Mouse (Mus musculus): ENCODE measurements around the gene Klra2. TPM values are rescaled to one million over a fixed set of nuclear protein-coding genes. Genes with fewer than 3 reads are reported as not detected.

Gene Klra2
- polyA plus RNA-seq, 1 experiment, result 0.15 TPM

DNA sequence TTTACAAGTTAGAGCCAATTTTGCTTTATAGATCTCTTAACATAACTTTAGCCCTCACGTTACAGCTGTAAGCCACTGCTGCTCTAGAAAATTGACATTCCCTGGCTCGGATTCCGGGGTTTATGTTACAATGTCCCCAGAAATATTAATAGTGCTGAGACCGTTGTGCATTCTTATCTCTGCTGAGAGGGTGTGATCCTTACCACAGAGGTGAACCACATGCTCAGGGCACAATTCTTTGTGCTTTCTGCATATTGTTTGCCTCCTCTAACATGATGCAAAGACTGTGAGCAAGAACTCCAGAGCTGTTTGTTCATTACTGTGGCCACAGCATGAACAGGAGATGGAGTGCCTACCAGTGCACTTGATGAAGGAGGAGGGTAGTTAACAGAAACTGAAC is 29.5 kb upstream of the Klra2 start:
- 88% methylated on average over 4 of the region's 4 CpGs for WGBS
- Histone ChIP-seq H3K4me1 (ENCODE audit: control insufficient read depth, insufficient read depth, low read length) (no peaks in the 10 kb centered on the region), H3K4me3 (replicated peaks; ENCODE audit: insufficient read depth, low read depth, low read length) (no peak overlapping the region), H3K27me3 (ENCODE audit: control insufficient read depth, insufficient read depth, low read length) (no peaks in the 10 kb centered on the region), H3K27ac (ENCODE audit: insufficient read depth, low read length) (no peak overlapping the region)
- DNase-seq, result no peak
- TF ChIP-seq POLR2A (IDR thresholded peaks at IDR 0.05; ENCODE audit: borderline replicate concordance, insufficient read depth, low read length), result no peak
- TF ChIP-seq CTCF (IDR thresholded peaks at IDR 0.05; ENCODE audit: borderline replicate concordance, insufficient read depth, low read depth, low read length), result no peak

DNA sequence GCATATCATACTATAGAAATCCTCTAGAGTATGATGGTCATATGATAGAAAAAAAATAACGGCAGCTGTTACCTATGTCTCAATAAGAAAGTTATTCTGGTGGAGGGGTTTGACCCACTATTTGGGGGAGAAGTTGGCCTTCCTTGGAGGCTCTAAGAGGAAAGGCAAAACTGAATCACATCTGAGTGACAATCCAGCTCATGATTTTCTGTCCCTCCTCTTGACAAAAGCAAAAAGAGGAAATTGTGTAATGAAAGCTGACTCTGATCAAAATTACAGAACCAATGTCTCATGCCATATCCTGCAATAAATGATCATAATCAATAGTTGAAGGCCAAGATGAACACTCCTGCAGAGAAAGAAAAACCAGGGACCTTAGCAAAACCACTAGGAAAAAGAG is 25.1 kb upstream of the Klra2 start:
- 88% methylated on average over 1 of the region's 1 CpGs for WGBS
- TF ChIP-seq POLR2A (IDR thresholded peaks at IDR 0.05; ENCODE audit: borderline replicate concordance, insufficient read depth, low read length) (no peak), CTCF (IDR thresholded peaks at IDR 0.05; ENCODE audit: borderline replicate concordance, insufficient read depth, low read depth, low read length) (no peak)
- no peak overlapping the region for H3K4me3 ChIP-seq (replicated peaks; ENCODE audit: insufficient read depth, low read depth, low read length)
- H3K27ac ChIP-seq (ENCODE audit: insufficient read depth, low read length), result no peak overlapping the region
- DNase-seq, result no peak
- H3K4me1 ChIP-seq (ENCODE audit: control insufficient read depth, insufficient read depth, low read length), result no peaks in the 10 kb centered on the region
- no peaks in the 10 kb centered on the region for H3K27me3 ChIP-seq (ENCODE audit: control insufficient read depth, insufficient read depth, low read length)

DNA sequence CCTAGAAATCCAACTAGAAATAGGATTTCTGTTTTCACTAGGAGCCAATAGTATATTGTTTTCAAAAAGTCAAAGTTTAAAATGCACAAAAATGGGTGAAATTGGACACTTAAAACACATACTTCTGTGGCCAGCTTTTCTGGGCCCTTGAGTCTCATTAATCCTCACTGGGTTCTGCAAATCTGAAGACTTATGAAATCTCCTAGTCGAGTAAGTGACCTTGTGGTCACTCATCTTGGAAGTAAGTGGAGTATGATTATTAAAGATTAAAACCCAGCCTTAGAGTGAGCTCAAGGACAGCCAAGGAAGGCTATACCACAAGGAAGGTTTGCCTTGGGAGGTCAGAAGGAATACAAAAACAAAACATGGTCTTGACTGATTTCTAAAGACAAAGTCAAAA is 23.1 kb upstream of the Klra2 start:
- 54% methylated on average over 1 of the region's 1 CpGs for WGBS
- no peak overlapping the region for H3K27ac ChIP-seq (ENCODE audit: insufficient read depth, low read length)
- TF ChIP-seq CTCF (IDR thresholded peaks at IDR 0.05; ENCODE audit: borderline replicate concordance, insufficient read depth, low read depth, low read length) (no peak), POLR2A (IDR thresholded peaks at IDR 0.05; ENCODE audit: borderline replicate concordance, insufficient read depth, low read length) (no peak)
- H3K4me3 ChIP-seq (replicated peaks; ENCODE audit: insufficient read depth, low read depth, low read length), result no peak overlapping the region
- DNase-seq, result no peak
- no peaks in the 10 kb centered on the region for H3K4me1 ChIP-seq (ENCODE audit: control insufficient read depth, insufficient read depth, low read length)
- no peaks in the 10 kb centered on the region for H3K27me3 ChIP-seq (ENCODE audit: control insufficient read depth, insufficient read depth, low read length)

DNA sequence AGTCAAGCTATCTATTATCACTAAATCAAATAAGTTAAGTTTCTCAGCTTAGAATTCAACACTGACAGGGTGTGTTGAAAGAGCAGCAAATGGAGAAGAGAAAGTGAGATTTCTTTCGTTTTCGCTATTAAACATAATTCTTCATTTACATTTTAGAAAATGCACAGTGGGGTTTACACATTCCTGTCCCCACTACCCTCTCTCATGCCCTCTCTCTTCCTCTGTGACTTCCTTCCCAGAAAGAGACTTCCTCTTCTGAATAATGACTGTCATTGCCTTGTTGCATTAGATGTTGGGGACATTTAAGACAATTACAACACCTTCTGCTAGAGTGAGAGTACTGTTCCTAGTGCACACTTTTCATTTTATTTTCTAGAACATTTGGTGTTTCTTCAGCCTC is 22.4 kb upstream of the Klra2 start:
- TF ChIP-seq POLR2A (IDR thresholded peaks at IDR 0.05; ENCODE audit: borderline replicate concordance, insufficient read depth, low read length) (no peak), CTCF (IDR thresholded peaks at IDR 0.05; ENCODE audit: borderline replicate concordance, insufficient read depth, low read depth, low read length) (no peak)
- H3K4me3 ChIP-seq (replicated peaks; ENCODE audit: insufficient read depth, low read depth, low read length), result no peak overlapping the region
- no peaks in the 10 kb centered on the region for H3K27me3 ChIP-seq (ENCODE audit: control insufficient read depth, insufficient read depth, low read length)
- H3K27ac ChIP-seq (ENCODE audit: insufficient read depth, low read length), result no peak overlapping the region
- no peak for DNase-seq
- WGBS, result 87% methylated on average over 2 of the region's 2 CpGs
- H3K4me1 ChIP-seq (ENCODE audit: control insufficient read depth, insufficient read depth, low read length), result no peaks in the 10 kb centered on the region

DNA sequence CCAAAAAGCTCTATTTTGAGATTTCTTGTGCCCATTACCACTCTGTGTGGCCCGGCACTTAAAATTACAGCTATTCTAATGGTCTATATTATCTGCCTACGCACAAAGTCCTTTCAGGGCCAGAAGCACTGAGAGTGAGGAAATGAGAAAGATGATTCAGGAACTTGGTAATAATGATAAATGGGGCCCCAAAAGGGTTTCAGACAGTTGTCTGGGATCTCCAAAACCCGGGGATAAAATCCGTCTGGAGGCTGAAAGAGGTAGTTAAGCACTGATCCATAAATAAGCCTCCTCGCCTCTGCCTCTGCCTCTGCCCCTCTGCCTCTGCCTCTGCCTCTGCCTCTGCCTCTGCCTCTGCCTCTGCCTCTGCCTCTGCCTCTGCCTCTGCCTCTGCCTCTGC is 17.0 kb upstream of the Klra2 start:
- Histone ChIP-seq H3K27me3 (ENCODE audit: control insufficient read depth, insufficient read depth, low read length) (no peaks in the 10 kb centered on the region), H3K27ac (ENCODE audit: insufficient read depth, low read length) (no peak overlapping the region), H3K4me1 (ENCODE audit: control insufficient read depth, insufficient read depth, low read length) (no peaks in the 10 kb centered on the region), H3K4me3 (replicated peaks; ENCODE audit: insufficient read depth, low read depth, low read length) (no peak overlapping the region)
- DNase-seq, result no peak
- no peak for TF ChIP-seq POLR2A (IDR thresholded peaks at IDR 0.05; ENCODE audit: borderline replicate concordance, insufficient read depth, low read length)
- no peak for TF ChIP-seq CTCF (IDR thresholded peaks at IDR 0.05; ENCODE audit: borderline replicate concordance, insufficient read depth, low read depth, low read length)
- 93% methylated on average over 5 of the region's 5 CpGs for WGBS

DNA sequence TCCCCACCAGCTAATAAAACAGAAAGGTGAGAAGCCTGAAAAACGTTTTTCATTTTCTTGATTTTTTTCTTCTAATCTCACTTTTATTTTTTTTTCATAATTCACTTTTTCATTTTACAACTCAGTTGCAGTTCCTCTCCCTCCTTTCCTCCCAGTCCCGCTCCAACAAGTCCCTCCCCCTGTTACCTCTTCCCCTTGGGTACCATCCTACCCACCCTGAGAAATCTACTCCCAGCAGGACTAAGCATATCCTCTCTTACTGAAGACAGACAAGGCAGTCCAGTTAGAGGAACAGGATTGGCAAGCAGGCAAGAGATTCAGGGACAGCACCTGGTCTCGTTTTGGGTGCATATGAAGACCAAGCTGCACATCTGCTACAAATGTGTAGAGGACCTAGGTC is 15.6 kb upstream of the Klra2 start:
- Histone ChIP-seq H3K4me1 (ENCODE audit: control insufficient read depth, insufficient read depth, low read length) (no peaks in the 10 kb centered on the region), H3K4me3 (replicated peaks; ENCODE audit: insufficient read depth, low read depth, low read length) (no peak overlapping the region), H3K27me3 (ENCODE audit: control insufficient read depth, insufficient read depth, low read length) (no peaks in the 10 kb centered on the region), H3K27ac (ENCODE audit: insufficient read depth, low read length) (no peak overlapping the region)
- 59% methylated on average over 3 of the region's 3 CpGs for WGBS
- TF ChIP-seq CTCF (IDR thresholded peaks at IDR 0.05; ENCODE audit: borderline replicate concordance, insufficient read depth, low read depth, low read length), result no peak
- no peak for TF ChIP-seq POLR2A (IDR thresholded peaks at IDR 0.05; ENCODE audit: borderline replicate concordance, insufficient read depth, low read length)
- DNase-seq, result no peak

DNA sequence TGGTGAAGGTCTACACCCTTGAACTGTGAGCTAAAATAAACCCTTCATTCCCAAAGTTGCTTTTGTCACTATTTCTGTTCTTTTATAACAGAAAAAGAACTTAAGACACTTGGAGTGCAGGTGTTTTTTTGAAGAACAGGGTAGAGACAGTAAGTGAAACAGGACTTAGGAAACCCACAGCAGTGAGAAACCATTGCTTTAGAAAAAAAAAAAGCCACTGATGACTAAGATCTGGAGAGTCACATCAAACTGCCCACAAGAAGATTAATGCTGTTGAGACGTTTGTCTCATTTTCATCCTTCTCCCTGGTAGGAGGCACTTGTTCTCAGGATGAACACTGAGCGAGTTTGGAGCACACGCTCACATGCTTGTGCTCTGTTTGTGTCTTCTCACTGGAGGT is 14.8 kb upstream of the Klra2 start:
- no peaks in the 10 kb centered on the region for H3K27me3 ChIP-seq (ENCODE audit: control insufficient read depth, insufficient read depth, low read length)

DNA sequence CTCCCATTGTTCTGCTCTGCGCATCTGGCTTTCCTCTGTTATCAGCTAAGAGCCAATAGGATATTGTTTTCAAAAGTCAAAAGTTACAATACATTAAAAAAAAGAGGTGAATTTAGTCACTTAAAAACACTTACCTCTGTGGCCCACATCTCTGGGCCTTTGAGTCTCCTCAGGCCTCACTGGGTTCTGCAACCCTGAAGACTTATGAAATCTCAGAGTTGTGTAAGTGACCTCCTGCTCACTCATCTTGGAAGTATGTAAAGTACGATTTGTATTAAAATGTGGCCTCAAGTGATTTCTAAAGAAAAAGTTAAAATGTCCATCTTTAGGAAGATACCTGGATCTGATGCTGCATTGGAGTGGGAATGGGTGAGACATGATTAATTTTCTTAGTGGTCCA is 2.1 kb downstream of the Klra2 start:
- no peak for TF ChIP-seq POLR2A (IDR thresholded peaks at IDR 0.05; ENCODE audit: borderline replicate concordance, insufficient read depth, low read length)
- TF ChIP-seq CTCF (IDR thresholded peaks at IDR 0.05; ENCODE audit: borderline replicate concordance, insufficient read depth, low read depth, low read length), result no peak
- no peak for DNase-seq
- H3K27ac ChIP-seq (ENCODE audit: insufficient read depth, low read length), result no peak overlapping the region
- no peaks in the 10 kb centered on the region for H3K4me1 ChIP-seq (ENCODE audit: control insufficient read depth, insufficient read depth, low read length)
- 61% methylated on average over 2 of the region's 2 CpGs for WGBS
- H3K4me3 ChIP-seq (replicated peaks; ENCODE audit: insufficient read depth, low read depth, low read length), result no peak overlapping the region
- H3K27me3 ChIP-seq (ENCODE audit: control insufficient read depth, insufficient read depth, low read length), result no peaks in the 10 kb centered on the region

More for the DNA sequence above, 14.8 kb upstream of the Klra2 start:
- no peak for TF ChIP-seq CTCF (IDR thresholded peaks at IDR 0.05; ENCODE audit: borderline replicate concordance, insufficient read depth, low read depth, low read length)
- no peak for TF ChIP-seq POLR2A (IDR thresholded peaks at IDR 0.05; ENCODE audit: borderline replicate concordance, insufficient read depth, low read length)
- H3K4me3 ChIP-seq (replicated peaks; ENCODE audit: insufficient read depth, low read depth, low read length), result no peak overlapping the region
- H3K4me1 ChIP-seq (ENCODE audit: control insufficient read depth, insufficient read depth, low read length), result no peaks in the 10 kb centered on the region
- WGBS, result 76% methylated on average over 3 of the region's 3 CpGs
- no peak for DNase-seq
- no peak overlapping the region for H3K27ac ChIP-seq (ENCODE audit: insufficient read depth, low read length)

Other genes starting within 250 kb of the Klra2 start
- 9.6 and 10.9 TPM in 2 replicates for gene Magohb, start 45.9 kb upstream of the Klra2 start, polyA plus RNA-seq (2012; rRNA removed)
- 0.46 and 0.68 TPM in 2 replicates for gene Styk1, start 106.2 kb upstream of the Klra2 start, polyA plus RNA-seq (2012; rRNA removed)
- gene Ybx3, start 141.1 kb upstream of the Klra2 start, polyA plus RNA-seq (2012; rRNA removed), result 82.2 and 94.0 TPM in 2 replicates
- not detected in 2 replicates for gene 5430401F13Rik, start 239.0 kb upstream of the Klra2 start, polyA plus RNA-seq (2012; rRNA removed)
- not detected in 2 replicates for gene Gm6619, start 239.0 kb upstream of the Klra2 start, polyA plus RNA-seq (2012; rRNA removed)

Measured in cerebellum, adult 2 months (tissue).